In the genomic region with DNA sequence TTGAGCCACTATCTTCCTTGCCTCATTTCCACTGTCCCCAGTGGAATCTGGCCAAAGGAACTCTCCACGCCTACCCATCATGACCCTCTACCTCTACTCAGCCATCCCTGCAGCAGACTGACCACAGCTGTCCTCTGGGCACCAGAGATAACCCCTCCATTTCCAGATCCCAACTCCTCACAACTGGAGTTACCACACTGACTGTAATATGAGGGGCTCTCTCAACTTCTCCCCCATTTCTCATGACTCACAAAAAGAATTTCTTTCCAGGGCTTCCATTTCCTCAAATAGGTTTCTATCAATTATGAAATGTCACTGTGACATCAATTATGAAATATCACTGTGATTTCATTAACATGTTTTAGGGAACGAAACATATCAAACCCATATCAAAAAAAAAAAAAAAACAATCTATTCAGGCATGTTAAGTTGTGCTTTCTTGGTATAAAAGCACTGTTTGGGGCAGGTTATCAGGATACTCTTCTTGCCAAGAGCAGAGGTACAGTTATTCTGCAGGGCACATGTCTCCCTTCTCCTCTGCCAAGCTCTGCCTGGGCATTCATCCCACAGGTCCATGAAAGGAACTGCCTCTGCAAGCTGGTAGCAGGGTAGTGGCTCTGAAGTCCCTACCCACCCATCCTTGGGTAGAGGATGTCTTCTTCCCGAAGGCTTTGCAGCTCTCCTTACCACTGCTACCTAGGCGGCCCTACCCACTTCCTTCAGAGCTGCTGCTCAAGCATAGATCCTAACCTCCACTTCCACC, we compare ENCODE assay signal across 16 mouse cellular contexts. TPM values are rescaled to one million over a fixed set of nuclear protein-coding genes. Genes with fewer than 3 reads are reported as not detected.
DNase-seq lines count a peak whose midpoint lies in the region; ATAC-seq and TF ChIP-seq lines count a peak whose summit lies in the region.
"Had no signal": no experiment of that assay in that cellular context is flagged by ENCODE, and none has a peak within 500 bp of the region (broad histone marks: within the 10 kb centered on the region; RNA-seq: fewer than 3 reads in every experiment).

No protein-coding gene starts in this region.

- no peaks in the 10 kb centered on the region for H3K9me3 ChIP-seq in heart, embryonic 10.5 days
- H3K9me3 ChIP-seq: embryonic facial prominence, embryonic 12.5 days; hindbrain, embryonic 10.5 days had no signal

- H3K36me3 ChIP-seq in heart, adult 2 months (ENCODE audit: control insufficient read depth, insufficient read depth, low read length), result no peaks in the 10 kb centered on the region
- no peaks in the 10 kb centered on the region for H3K36me3 ChIP-seq in heart, embryonic 10.5 days
- H3K36me3 ChIP-seq: embryonic facial prominence, embryonic 12.5 days; hindbrain, embryonic 10.5 days had no signal

- H3K9ac ChIP-seq in heart, adult 2 months (ENCODE audit: low read depth, low read length), result no peak overlapping the region
- H3K9ac ChIP-seq: embryonic facial prominence, embryonic 12.5 days; liver, embryonic 14.5 days had no signal

- no peak overlapping the region for H3K27ac ChIP-seq in heart, adult 2 months
- H3K27ac ChIP-seq in heart, embryonic 10.5 days, result no peak overlapping the region
- H3K27ac ChIP-seq: embryonic facial prominence, embryonic 12.5 days; hindbrain, embryonic 10.5 days; liver, embryonic 14.5 days had no signal

- no peak for TF ChIP-seq CTCF in heart, adult 2 months (IDR thresholded peaks at IDR 0.05)

- intact Hi-C loops in heart, adult 2 months (cut with DNase I), result no loop called here

- no peak for TF ChIP-seq POLR2A in heart, adult 2 months (IDR thresholded peaks at IDR 0.05; ENCODE audit: insufficient read depth, low read depth, low read length)

- WGBS in heart, adult 2 months, result 50% methylated on average over 4 of the region's 4 CpGs
- 76% methylated on average over 4 of the region's 4 CpGs for WGBS in heart, embryonic 10.5 days

- DNase-seq in heart, adult 2 months, result peak; percentile 32 to 55
- DNase-seq in heart, embryonic 10.5 days (ENCODE audit: low spot score), result no peak
- peak; percentile 43 for DNase-seq in brain, adult 2 months (ENCODE audit: low read depth, low spot score)
- peak; percentile 55 to 72 for DNase-seq in cerebellum, postnatal 25 days
- DNase-seq in spleen, adult 12 weeks (ENCODE audit: low spot score), result no peak
- DNase-seq: adrenal gland, postnatal 14 days; gastrocnemius, postnatal 36 days; kidney, adult 8-10 months; lung, postnatal 10 days; right cerebral cortex, adult 18-20 months had no signal

- no peaks in the 10 kb centered on the region for H3K4me1 ChIP-seq in heart, adult 2 months (ENCODE audit: control insufficient read depth, insufficient read depth, low read length)
- no peaks in the 10 kb centered on the region for H3K4me1 ChIP-seq in heart, embryonic 10.5 days
- H3K4me1 ChIP-seq: embryonic facial prominence, embryonic 12.5 days had no signal

- H3K27me3 ChIP-seq in heart, adult 2 months (ENCODE audit: control insufficient read depth, insufficient read depth, low read length), result no peaks in the 10 kb centered on the region
- H3K27me3 ChIP-seq in heart, embryonic 10.5 days (ENCODE audit: insufficient read depth, poor library complexity, severe bottlenecking), result peaks cover 11% of the 10 kb centered on the region
- H3K27me3 ChIP-seq: embryonic facial prominence, embryonic 12.5 days had no signal

- TF ChIP-seq EP300 in heart, adult 2 months (IDR thresholded peaks at IDR 0.05; ENCODE audit: insufficient read depth, low read depth, low read length), result no peak

- peak; percentile 78 for ATAC-seq in megakaryocyte, adult 5-6 weeks (ENCODE audit: poor library complexity, severe bottlenecking)
- ATAC-seq in monocyte, adult 5-6 weeks (replicated peaks; ENCODE audit: insufficient number of reproducible peaks, low FRiP score, low TSS enrichment, poor library complexity, severe bottlenecking), result no peak

- H3K4me3 ChIP-seq in heart, adult 2 months, result no peak overlapping the region
- no peak overlapping the region for H3K4me3 ChIP-seq in heart, embryonic 10.5 days
- H3K4me3 ChIP-seq: embryonic facial prominence, embryonic 12.5 days; hindbrain, embryonic 10.5 days had no signal

- H3K79me2 ChIP-seq in heart, adult 2 months (replicated peaks; ENCODE audit: control insufficient read depth, insufficient read depth, low read length), result no peaks in the 10 kb centered on the region

RNA-seq across cellular contexts. Expression of a gene that starts 10.1 kb away (rescaled TPM):
- total RNA-seq in heart, adult 2 months (2021), result 1 to 10 TPM; 2.6 to 3.7 TPM
- polyA plus RNA-seq in heart, adult 2 months (2012; rRNA removed), result 2.3 and 2.9 TPM in 2 replicates
- 0.23 and 0.27 TPM in 2 replicates for polyA plus RNA-seq in heart, embryonic 10.5 days (2016; fragmentation: Nextera tagmentation; extraction: Ambion mirVana)
- 37.1 and 44.6 TPM in 2 replicates for total RNA-seq in megakaryocyte, adult 5-6 weeks (2015)
- 65.9 and 77.6 TPM in 2 replicates for total RNA-seq in megakaryocyte, adult 5-6 weeks (2017)
- 61.0 to 91.5 TPM (median 84.2 TPM) in 3 replicates for total RNA-seq in monocyte, adult 5-6 weeks (2017)

RNA-seq across cellular contexts. Expression of a gene that starts 38.6 kb away (rescaled TPM):
- 1 to 10 TPM; 1.3 to 1.6 TPM for total RNA-seq in heart, adult 2 months (2021)
- 3.0 and 3.3 TPM in 2 replicates for polyA plus RNA-seq in heart, adult 2 months (2012; rRNA removed)
- polyA plus RNA-seq in heart, embryonic 10.5 days (2016; fragmentation: Nextera tagmentation; extraction: Ambion mirVana), result 3.5 and 9.3 TPM in 2 replicates
- total RNA-seq in megakaryocyte, adult 5-6 weeks (2015), result 0.89 TPM in 1 of 2 replicates, not detected in the other
- total RNA-seq in megakaryocyte, adult 5-6 weeks (2017), result 0.24 and 0.70 TPM in 2 replicates
- 1.6 TPM in 1 of 3 replicates, not detected in the others for total RNA-seq in monocyte, adult 5-6 weeks (2017)
- total RNA-seq: MEL had no signal

Comparison
In these comparisons a context has a peak if more than half of its experiments do, and no peak if none do; other contexts are left out.
1. DNase-seq: peak in heart, adult 2 months (2 of 2), brain, adult 2 months (single experiment) and cerebellum, postnatal 25 days (2 of 2); none in heart, embryonic 10.5 days (single experiment) and spleen, adult 12 weeks (single experiment).
2. RNA of a gene that starts 10.1 kb away (total RNA-seq): 61.0 to 91.5 TPM in monocyte, adult 5-6 weeks and 37.1 to 77.6 TPM in megakaryocyte, adult 5-6 weeks; 2.6 to 3.7 TPM in heart, adult 2 months; every median in the first group is over 4 times any median in the second.